Mouse (Mus musculus) heart, postnatal 10 days (tissue): Measurements from ENCODE around the gene Zfhx3. TPM values are rescaled to one million over a fixed set of nuclear protein-coding genes. Genes with fewer than 3 reads are reported as not detected.

Source experiments
- DNase-seq, 2 experiments: peaks; one replicate each; pipeline ENCODE4 v3.0.0; 2021
- intact Hi-C: fragments of 180-260 bp; cut with DNase I; formaldehyde crosslinking; loops from one replicate; pipeline ENCODE4 v1.15.1; 2025
- total RNA-seq, 2 experiments: library from RNA; stranded (reverse); gene quantifications; 2 replicates each; pipeline ENCODE4 v1.2.3; 2021

Gene Zfhx3
- total RNA-seq, 2 experiments from 2014 or later: 10.8 TPM

- intact Hi-C loops: no loop called here
- DNase-seq: no peak
Measured at GRCm38 (mm10) chr8:108930635-108931034, 988.2 kb downstream of the Zfhx3 start.

- DNase-seq: peak; percentile 23 to 29
- intact Hi-C loops: no loop called here
Measured at GRCm38 (mm10) chr8:108931837-108932236, 989.4 kb downstream of the Zfhx3 start.

- no peak for DNase-seq
- intact Hi-C loops: no loop called here
Measured at GRCm38 (mm10) chr8:108932729-108933128, 990.3 kb downstream of the Zfhx3 start.

GRCm38 (mm10) chr8:108935834-108936694 lies 993.6 kb downstream of the Zfhx3 start:
- no peak for DNase-seq
- intact Hi-C loops: no loop called here

- no peak for DNase-seq
- intact Hi-C loops: no loop called here
Measured at GRCm38 (mm10) chr8:108936695-108937448, 994.4 kb downstream of the Zfhx3 start.

GRCm38 (mm10) chr8:108937904-108938455 lies 995.5 kb downstream of the Zfhx3 start:
- no peak for DNase-seq
- intact Hi-C loops: no loop called here

GRCm38 (mm10) chr8:108942686-108943085 lies 1000.2 kb downstream of the Zfhx3 start:
- intact Hi-C loops: no loop called here

GRCm38 (mm10) chr8:108943132-108943531 lies 1000.7 kb downstream of the Zfhx3 start:
- intact Hi-C loops: no loop called here

More at GRCm38 (mm10) chr8:108942686-108943085, 1000.2 kb downstream of the Zfhx3 start:
- no peak for DNase-seq

GRCm38 (mm10) chr8:108944312-108944711 lies 1001.9 kb downstream of the Zfhx3 start:
- intact Hi-C loops: no loop called here

More at GRCm38 (mm10) chr8:108943132-108943531, 1000.7 kb downstream of the Zfhx3 start:
- DNase-seq: no peak

GRCm38 (mm10) chr8:108950311-108950710 lies 1007.9 kb downstream of the Zfhx3 start:
- no peak for DNase-seq
- intact Hi-C loops: no loop called here

More at GRCm38 (mm10) chr8:108944312-108944711, 1001.9 kb downstream of the Zfhx3 start:
- no peak for DNase-seq

GRCm38 (mm10) chr8:108951560-108951959 lies 1009.1 kb downstream of the Zfhx3 start:
- intact Hi-C loops: no loop called here
- no peak for DNase-seq

GRCm38 (mm10) chr8:108956416-108956815 lies 1014.0 kb downstream of the Zfhx3 start:
- no peak for DNase-seq
- intact Hi-C loops: no loop called here

GRCm38 (mm10) chr8:108962516-108962915 lies 1020.1 kb downstream of the Zfhx3 start:
- no peak for DNase-seq
- intact Hi-C loops: no loop called here

GRCm38 (mm10) chr8:108963181-108963580 lies 1020.7 kb downstream of the Zfhx3 start:
- no peak for DNase-seq
- intact Hi-C loops: no loop called here

GRCm38 (mm10) chr8:108966041-108966440 lies 1023.6 kb downstream of the Zfhx3 start:
- no peak for DNase-seq
- intact Hi-C loops: no loop called here

GRCm38 (mm10) chr8:108973639-108974325 lies 1031.3 kb downstream of the Zfhx3 start:
- intact Hi-C loops: no loop called here
- no peak for DNase-seq

GRCm38 (mm10) chr8:108977693-108978361 lies 1035.4 kb downstream of the Zfhx3 start:
- DNase-seq: no peak
- intact Hi-C loops: no loop called here

GRCm38 (mm10) chr8:108978362-108978750 lies 1035.9 kb downstream of the Zfhx3 start:
- intact Hi-C loops: no loop called here
- no peak for DNase-seq

- intact Hi-C loops: no loop called here
- no peak for DNase-seq
Measured at GRCm38 (mm10) chr8:108984904-108985303, 1042.5 kb downstream of the Zfhx3 start.

- no peak for DNase-seq
- intact Hi-C loops: no loop called here
Measured at GRCm38 (mm10) chr8:108989841-108990240, 1047.4 kb downstream of the Zfhx3 start.
